Mouse (Mus musculus): ENCODE measurements around the gene Tap2.

DNA sequence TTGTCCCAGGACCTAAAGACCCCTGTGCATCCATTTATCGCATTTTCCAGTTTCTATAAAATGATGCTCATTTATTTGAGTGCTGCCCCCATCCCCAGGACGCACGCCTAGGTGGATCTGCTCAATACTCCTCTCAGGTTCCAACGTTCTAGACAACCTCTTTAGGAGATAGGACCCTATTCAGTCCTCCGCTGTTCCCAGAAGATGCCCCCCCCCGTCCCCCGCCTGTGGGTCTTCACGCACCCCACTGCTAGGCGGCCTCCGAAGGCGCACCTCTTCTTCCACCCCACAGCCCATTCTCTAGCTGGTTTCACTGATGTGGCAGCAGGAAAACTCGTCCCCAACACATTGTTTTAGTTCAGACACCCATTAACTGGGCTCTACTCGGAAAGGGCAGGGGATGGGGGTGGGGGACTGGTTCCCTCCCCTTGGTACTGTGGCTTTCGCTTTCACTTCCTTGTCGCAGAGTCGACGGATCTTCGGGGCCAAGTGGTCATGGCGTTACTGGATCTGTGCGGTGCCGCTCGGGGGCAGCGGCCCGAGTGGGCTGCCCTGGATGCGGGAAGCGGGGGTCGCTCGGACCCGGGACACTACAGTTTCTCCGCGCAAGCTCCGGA is 5.3 kb upstream of the Tap2 start:
- TF ChIP-seq CTCF (IDR thresholded peaks at IDR 0.05; ENCODE audit: borderline replicate concordance, extremely low read depth, insufficient read depth, insufficient read length) (no peak), POLR2A (IDR thresholded peaks at IDR 0.05; ENCODE audit: borderline replicate concordance, extremely low read depth, insufficient read depth, insufficient read length, poor library complexity, severe bottlenecking) (no peak)

All from brain, embryonic 14.5 days (tissue).